Mouse (Mus musculus) testis, adult 10 weeks (tissue): ENCODE results near the gene AI661453. TPM values are rescaled to one million over a fixed set of nuclear protein-coding genes. Genes with fewer than 3 reads are reported as not detected.

Experiments used
- polyA plus RNA-seq: library from polyadenylated mRNA; stranded (reverse); fragments of 350-450 nt; fragmentation: Illumina TruSeq; extraction: RNeasy Lipid Tissue Mini Kit (QIAGEN cat#74804); gene quantifications from one replicate; pipeline ENCODE4 v1.2.3, GENCODE M21; 2014; ENCODE audit warnings: low read depth, low replicate concordance

Gene AI661453
- not detected for polyA plus RNA-seq

GRCm38 (mm10) chr17:47436156-47436906 is at the start of gene AI661453:
TSS of gene AI661453 (plus strand) at chr17:47436615.

GRCm38 (mm10) chr17:47400451-47400850 is 36.0 kb upstream of the AI661453 start, which contains the start of gene Guca1a:
TSS of gene Guca1a (minus strand) at chr17:47400584.

GRCm38 (mm10) chr17:47436907-47437547 is 612 bp downstream of the AI661453 start, which contains the start of gene 1700001C19Rik:
TSS of gene 1700001C19Rik (minus strand) at chr17:47437376.

GRCm38 (mm10) chr17:47501946-47502706 is 65.7 kb downstream of the AI661453 start, which contains the start of gene Taf8:
TSS of gene Taf8 (minus strand) at chr17:47502292.

GRCm38 (mm10) chr17:47504941-47505346 is 68.5 kb downstream of the AI661453 start, which contains the start of gene Ccnd3:
TSS of gene Ccnd3 (plus strand) at chr17:47505051.

Other genes starting within 250 kb of the AI661453 start
- 35.4 TPM for gene Mrps10, start 67.7 kb upstream of the AI661453 start, polyA plus RNA-seq
- gene Guca1b, start 51.2 kb upstream of the AI661453 start, polyA plus RNA-seq, result not detected
- gene Guca1a, start 36.0 kb upstream of the AI661453 start, polyA plus RNA-seq, result not detected
- gene 1700001C19Rik, start 761 bp downstream of the AI661453 start, polyA plus RNA-seq, result 292 TPM
- gene Taf8, start 65.7 kb downstream of the AI661453 start, polyA plus RNA-seq, result 5.5 TPM
- 7.7 TPM for gene Ccnd3, start 68.4 kb downstream of the AI661453 start, polyA plus RNA-seq
- gene Bysl, start 174.9 kb downstream of the AI661453 start, polyA plus RNA-seq, result 3.9 TPM
- gene Med20, start 175.0 kb downstream of the AI661453 start, polyA plus RNA-seq, result 9.1 TPM
- gene Gm20517, start 175.0 kb downstream of the AI661453 start, polyA plus RNA-seq, result 2.7 TPM
- gene Usp49, start 194.1 kb downstream of the AI661453 start, polyA plus RNA-seq, result 26.1 TPM